ENCODE assay signal across 13 mouse cellular contexts in genomic region chr9:115384345-115384744, GRCm38 (mm10).
DNase-seq lines count a peak whose midpoint lies in the region; ATAC-seq and TF ChIP-seq lines count a peak whose summit lies in the region.
"Had no signal": no experiment of that assay in that cellular context is flagged by ENCODE, and none has a peak within 500 bp of the region (broad histone marks: within the 10 kb centered on the region; RNA-seq: fewer than 3 reads in every experiment).

No protein-coding gene starts in this region.

- H3K4me3 ChIP-seq in heart, embryonic 12.5 days: no peak overlapping the region
- no peak overlapping the region for H3K4me3 ChIP-seq in kidney, embryonic 14.5 days (ENCODE audit: low read length)
- no peak overlapping the region for H3K4me3 ChIP-seq in brown adipose tissue, adult 24 weeks (ENCODE audit: insufficient read depth, low read depth, low read length)
- no peak overlapping the region for H3K4me3 ChIP-seq in thymus, adult 2 months (ENCODE audit: control insufficient read depth, insufficient read depth, low read length)
- H3K4me3 ChIP-seq: layer of hippocampus, adult 2 months; midbrain, embryonic 12.5 days had no signal

- no peak for DNase-seq in heart, postnatal 4 days
- DNase-seq in kidney, adult 8-10 months: no peak
- peak; percentile 54 for DNase-seq in kidney, postnatal 10 days
- DNase-seq in thymus, adult 2 months: no peak
- DNase-seq: cerebellum, adult 18-20 months; thymus, postnatal 14 days had no signal

- H3K36me3 ChIP-seq in heart, embryonic 12.5 days: no peaks in the 10 kb centered on the region
- no peaks in the 10 kb centered on the region for H3K36me3 ChIP-seq in kidney, embryonic 14.5 days (ENCODE audit: control insufficient read depth, insufficient read depth, low read length)
- no peaks in the 10 kb centered on the region for H3K36me3 ChIP-seq in thymus, adult 2 months (ENCODE audit: control insufficient read depth, insufficient read depth, low read length)
- H3K36me3 ChIP-seq: midbrain, embryonic 12.5 days had no signal

- no peaks in the 10 kb centered on the region for H3K9me3 ChIP-seq in heart, embryonic 12.5 days (replicated peaks)
- H3K9me3 ChIP-seq in kidney, embryonic 14.5 days (ENCODE audit: control insufficient read depth, low read length): no peaks in the 10 kb centered on the region
- H3K9me3 ChIP-seq: midbrain, embryonic 12.5 days had no signal

- WGBS in heart, embryonic 12.5 days: 64% methylated on average over 1 of the region's 1 CpGs
- 68% methylated on average over 1 of the region's 1 CpGs for WGBS in kidney, embryonic 14.5 days
- 96% methylated on average over 1 of the region's 1 CpGs for WGBS in thymus, adult 2 months

- TF ChIP-seq POLR2A in thymus, adult 2 months (IDR thresholded peaks at IDR 0.05; ENCODE audit: control insufficient read depth, extremely low read depth, insufficient read depth, low read length, poor library complexity): no peak

- no peak for ATAC-seq in heart, embryonic 12.5 days (ENCODE audit: insufficient number of reproducible peaks, low FRiP score)
- ATAC-seq in kidney, embryonic 14.5 days (ENCODE audit: low FRiP score, low TSS enrichment): 0 out of 2 replicates have a peak, but pooled peaks have one; percentile 50
- ATAC-seq: CD4-positive, CD25-positive, alpha-beta regulatory T cell, adult 4 months; forebrain, embryonic 16.5 days had no signal

- peaks cover 10% of the 10 kb centered on the region; the same call in 1 of the 2 replicates for H3K4me1 ChIP-seq in heart, embryonic 12.5 days (replicated peaks)
- no peaks in the 10 kb centered on the region; the same call in 1 of the 2 replicates for H3K4me1 ChIP-seq in kidney, embryonic 14.5 days (ENCODE audit: control insufficient read depth, insufficient read depth, low read length)
- H3K4me1 ChIP-seq in brown adipose tissue, adult 24 weeks (ENCODE audit: control insufficient read depth, insufficient read depth, insufficient read length, low read length): no peaks in the 10 kb centered on the region
- peaks cover 12% of the 10 kb centered on the region for H3K4me1 ChIP-seq in thymus, adult 2 months (replicated peaks; ENCODE audit: control insufficient read depth, insufficient read depth, low read length)

- no peaks in the 10 kb centered on the region for H3K27me3 ChIP-seq in heart, embryonic 12.5 days (replicated peaks)
- no peaks in the 10 kb centered on the region for H3K27me3 ChIP-seq in kidney, embryonic 14.5 days (ENCODE audit: control insufficient read depth, insufficient read depth, low read length)
- no peaks in the 10 kb centered on the region for H3K27me3 ChIP-seq in thymus, adult 2 months (ENCODE audit: control insufficient read depth, insufficient read depth, low read length)
- H3K27me3 ChIP-seq: midbrain, embryonic 12.5 days had no signal

- H3K4me2 ChIP-seq in heart, embryonic 12.5 days: no peak overlapping the region
- H3K4me2 ChIP-seq in kidney, embryonic 14.5 days (replicated peaks; ENCODE audit: low read depth, low read length): no peak overlapping the region
- H3K4me2 ChIP-seq: midbrain, embryonic 12.5 days had no signal

- 0 out of 2 replicates have a peak overlapping the region, but pooled peaks have one; percentile 3 for H3K27ac ChIP-seq in heart, embryonic 12.5 days (ENCODE audit: poor library complexity, severe bottlenecking)
- 0 out of 2 replicates have a peak overlapping the region, but pooled peaks have one; percentile 17 for H3K27ac ChIP-seq in kidney, embryonic 14.5 days (ENCODE audit: low read depth, low read length)
- H3K27ac ChIP-seq in brown adipose tissue, adult 24 weeks (replicated peaks; ENCODE audit: low read depth, low read length): peak overlapping the region; percentile 43
- H3K27ac ChIP-seq in thymus, adult 2 months (ENCODE audit: control insufficient read depth, insufficient read depth, low read length): no peak overlapping the region
- H3K27ac ChIP-seq: layer of hippocampus, adult 2 months; midbrain, embryonic 12.5 days had no signal

- H3K9ac ChIP-seq in heart, embryonic 12.5 days: no peak overlapping the region
- H3K9ac ChIP-seq in kidney, embryonic 14.5 days (ENCODE audit: low read depth, low read length): no peak overlapping the region
- H3K9ac ChIP-seq: midbrain, embryonic 12.5 days had no signal

- no peak for TF ChIP-seq CTCF in thymus, adult 2 months (IDR thresholded peaks at IDR 0.05; ENCODE audit: borderline replicate concordance, control insufficient read depth, extremely low read depth, insufficient read depth, low read length, poor library complexity)
